Mouse (Mus musculus) hindbrain, embryonic 10.5 days (tissue): ENCODE results near the gene Gpr107. TPM values are rescaled to one million over a fixed set of nuclear protein-coding genes. Genes with fewer than 3 reads are reported as not detected.
"Not testable (repeated sequence)": the region's sequence is repeated elsewhere in the genome, so short reads cannot be mapped to it uniquely, and the experiment has no call there.

ENCODE experiments used
- DNase-seq: peaks from one replicate; pipeline ENCODE4 v3.0.0-alpha.2; 2017; ENCODE audit warnings: low spot score
- H3K27ac ChIP-seq: fragments of 300-500 bp; sonication (generic); 2 replicates; pipeline ENCODE4 v1.5.1; 2016; ENCODE audit warnings: mild to moderate bottlenecking, moderate library complexity
- H3K27me3 ChIP-seq: fragments of 300-500 bp; sonication (generic); 2 replicates; pipeline ENCODE4 v1.6.1; 2016; ENCODE audit warnings: mild to moderate bottlenecking; ENCODE audit not compliant: poor library complexity, insufficient read depth, severe bottlenecking
- H3K36me3 ChIP-seq: fragments of 300-500 bp; sonication (generic); 2 replicates; pipeline ENCODE4 v1.6.1; 2016; ENCODE audit warnings: mild to moderate bottlenecking, moderate library complexity
- H3K4me1 ChIP-seq: fragments of 300-500 bp; sonication (generic); replicated peaks from 2 replicates; pipeline ENCODE4 v1.6.1; 2016; ENCODE audit warnings: mild to moderate bottlenecking
- H3K4me3 ChIP-seq: fragments of 300-500 bp; sonication (generic); 2 replicates; pipeline ENCODE4 v1.5.1; 2016; ENCODE audit warnings: mild to moderate bottlenecking, moderate library complexity
- H3K9me3 ChIP-seq: fragments of 300-500 bp; sonication (generic); 2 replicates; pipeline ENCODE4 v1.6.1; 2016; ENCODE audit warnings: mild to moderate bottlenecking, moderate library complexity
- WGBS: fragments of 180-500 bp; shearing (Covaris S2); methylation state at CpG from one replicate; pipeline ENCODE4 v1.1.7; 2016; 5-methylcytosine and 5-hydroxymethylcytosine counted together
- polyA plus RNA-seq: library from polyadenylated mRNA; unstranded; fragments of >200 nt; fragmentation: Nextera tagmentation; extraction: Ambion mirVana; gene quantifications from 2 replicates; pipeline ENCODE4 v1.2.1, GENCODE M21; 2016

The Gpr107 gene
- polyA plus RNA-seq, 1 experiment from 2014 or later = 35.1 TPM

GRCm38 (mm10) chr2:31170164-31170563, 18.0 kb downstream of the Gpr107 start:
- Histone ChIP-seq H3K27ac (no peak overlapping the region), H3K4me3 (no peak overlapping the region), H3K4me1 (peaks cover 6% of the 10 kb centered on the region), H3K36me3 (peaks cover 88% of the 10 kb centered on the region), H3K9me3 (no peaks in the 10 kb centered on the region), H3K27me3 (no peaks in the 10 kb centered on the region)
- WGBS = 86% methylated on average over 6 of the region's 6 CpGs
- no peak for DNase-seq

DNA sequence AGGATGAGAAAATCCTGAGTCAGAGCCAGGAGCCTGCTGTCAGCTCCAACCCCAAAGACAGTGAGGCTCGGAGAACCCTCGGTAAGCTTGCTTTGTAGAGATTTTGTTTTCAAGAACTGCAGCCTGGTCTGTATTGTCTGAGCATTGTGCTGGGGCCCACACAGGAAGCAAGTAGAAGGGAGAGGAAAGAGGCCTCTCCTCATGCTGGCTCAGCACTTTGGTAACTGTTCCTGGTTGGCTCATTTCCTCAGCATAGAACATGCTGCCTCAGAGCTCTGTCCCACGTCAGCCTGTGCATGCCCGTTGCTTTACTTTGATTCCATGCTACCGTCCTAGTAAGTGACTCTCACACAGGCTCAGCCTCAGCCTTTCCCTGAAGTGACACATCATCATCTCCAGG, 19.9 kb downstream of the Gpr107 start:
- Histone ChIP-seq H3K36me3 (peaks cover 100% of the 10 kb centered on the region), H3K27ac (no peak overlapping the region), H3K27me3 (no peaks in the 10 kb centered on the region), H3K4me3 (no peak overlapping the region), H3K9me3 (no peaks in the 10 kb centered on the region), H3K4me1 (no peaks in the 10 kb centered on the region)
- DNase-seq = no peak
- WGBS = 85% methylated on average over 5 of the region's 5 CpGs

DNA sequence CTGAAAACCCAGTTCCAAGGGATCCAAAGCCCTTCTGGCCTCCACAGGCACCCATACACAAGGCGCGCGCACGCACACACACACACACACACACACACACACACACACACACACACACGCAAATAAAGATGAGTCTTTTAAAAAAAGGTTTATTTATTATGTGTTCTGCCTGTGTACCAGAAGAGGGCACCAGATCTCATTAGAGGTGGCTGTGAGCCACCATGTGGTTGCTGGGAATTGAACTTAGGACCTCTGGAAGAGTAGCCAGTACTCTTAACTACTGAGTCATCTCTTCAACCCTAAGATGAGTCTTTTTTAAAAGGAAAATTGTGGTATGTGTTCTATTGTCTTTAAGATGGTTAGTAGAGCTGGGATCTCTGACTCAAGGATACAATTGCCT, 20.4 kb downstream of the Gpr107 start:
- peaks cover 100% of the 10 kb centered on the region for H3K36me3 ChIP-seq

GRCm38 (mm10) chr2:31173290-31173689, 21.2 kb downstream of the Gpr107 start:
- Histone ChIP-seq H3K27me3 (no peaks in the 10 kb centered on the region), H3K27ac (no peak overlapping the region), H3K9me3 (no peaks in the 10 kb centered on the region), H3K4me1 (no peaks in the 10 kb centered on the region), H3K4me3 (no peak overlapping the region), H3K36me3 (peaks cover 100% of the 10 kb centered on the region)
- no peak for DNase-seq
- WGBS = 83% methylated on average over 4 of the region's 4 CpGs

More for the DNA sequence above, 20.4 kb downstream of the Gpr107 start:
- H3K9me3 ChIP-seq = no peaks in the 10 kb centered on the region
- DNase-seq = no peak
- no peaks in the 10 kb centered on the region for H3K4me1 ChIP-seq
- H3K27me3 ChIP-seq = no peaks in the 10 kb centered on the region
- H3K27ac ChIP-seq = no peak overlapping the region
- WGBS = 89% methylated on average over 5 of the region's 5 CpGs
- H3K4me3 ChIP-seq = no peak overlapping the region

GRCm38 (mm10) chr2:31178593-31178992, 26.5 kb downstream of the Gpr107 start:
- H3K27ac ChIP-seq, DNase-seq, H3K9me3 ChIP-seq, H3K27me3 ChIP-seq, H3K4me3 ChIP-seq, H3K4me1 ChIP-seq: not testable (repeated sequence)
- H3K36me3 ChIP-seq = peaks cover 97% of the 10 kb centered on the region
- 83% methylated on average over 6 of the region's 6 CpGs for WGBS

DNA sequence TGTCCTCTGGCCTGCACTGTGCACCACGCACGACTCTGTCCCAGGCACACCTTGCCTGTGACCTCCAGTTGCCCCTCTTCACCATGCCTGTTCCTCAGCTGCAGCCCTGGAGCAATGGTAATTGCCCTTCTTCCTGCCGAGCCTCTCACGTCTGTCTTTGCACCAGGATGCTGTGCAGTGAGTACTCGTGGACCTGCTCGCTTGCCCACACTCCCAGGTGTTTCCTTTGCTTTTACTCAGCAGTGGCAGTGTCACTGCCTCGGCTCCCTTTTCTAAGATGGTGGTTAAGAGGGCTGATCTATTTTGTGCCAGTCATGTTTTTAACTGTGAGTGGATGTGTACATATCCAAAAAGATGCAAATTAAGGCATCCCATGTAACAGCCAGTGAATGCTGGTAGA, 27.4 kb downstream of the Gpr107 start:
- Histone ChIP-seq H3K9me3 (no peaks in the 10 kb centered on the region), H3K36me3 (peaks cover 97% of the 10 kb centered on the region), H3K27ac (no peak overlapping the region), H3K4me1 (no peaks in the 10 kb centered on the region), H3K4me3 (no peak overlapping the region), H3K27me3 (no peaks in the 10 kb centered on the region)
- DNase-seq = no peak
- WGBS = 90% methylated on average over 7 of the region's 7 CpGs

GRCm38 (mm10) chr2:31180081-31180551, 28.0 kb downstream of the Gpr107 start:
- Histone ChIP-seq H3K4me1 (no peaks in the 10 kb centered on the region), H3K9me3 (no peaks in the 10 kb centered on the region), H3K27ac (no peak overlapping the region), H3K27me3 (no peaks in the 10 kb centered on the region), H3K4me3 (no peak overlapping the region), H3K36me3 (peaks cover 97% of the 10 kb centered on the region)
- 64% methylated on average over 7 of the region's 7 CpGs for WGBS
- no peak for DNase-seq

- Histone ChIP-seq H3K27me3 (no peaks in the 10 kb centered on the region), H3K4me3 (no peak overlapping the region), H3K27ac (no peak overlapping the region), H3K9me3 (no peaks in the 10 kb centered on the region), H3K4me1 (no peaks in the 10 kb centered on the region), H3K36me3 (peaks cover 95% of the 10 kb centered on the region)
- DNase-seq = no peak
- 93% methylated on average over 6 of the region's 6 CpGs for WGBS
Measured at GRCm38 (mm10) chr2:31182786-31183330, 30.7 kb downstream of the Gpr107 start.

DNA sequence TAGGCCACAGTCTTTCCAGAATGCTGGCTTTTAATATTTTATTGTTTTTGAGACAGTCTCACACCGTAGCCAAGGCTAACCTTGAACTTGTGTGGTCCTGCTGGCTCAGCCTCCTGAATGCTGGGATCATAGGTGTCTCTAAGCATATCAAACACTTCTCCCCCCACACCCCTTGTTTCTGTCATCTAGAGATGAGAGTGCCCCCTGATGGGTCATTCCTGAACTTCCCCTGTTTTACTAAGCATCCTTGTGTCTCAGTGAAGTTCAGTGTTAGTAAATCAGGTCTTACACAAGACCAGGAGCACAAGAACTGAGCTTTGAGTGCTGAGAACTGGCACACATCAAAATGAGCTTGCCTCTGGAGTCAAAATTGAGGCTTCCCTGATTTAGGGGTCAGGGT, 31.7 kb downstream of the Gpr107 start:
- DNase-seq = no peak
- WGBS = 92% methylated on average over 1 of the region's 1 CpGs
- Histone ChIP-seq H3K27me3 (no peaks in the 10 kb centered on the region), H3K36me3 (peaks cover 96% of the 10 kb centered on the region), H3K27ac (no peak overlapping the region), H3K4me3 (no peak overlapping the region), H3K9me3 (no peaks in the 10 kb centered on the region), H3K4me1 (no peaks in the 10 kb centered on the region)

DNA sequence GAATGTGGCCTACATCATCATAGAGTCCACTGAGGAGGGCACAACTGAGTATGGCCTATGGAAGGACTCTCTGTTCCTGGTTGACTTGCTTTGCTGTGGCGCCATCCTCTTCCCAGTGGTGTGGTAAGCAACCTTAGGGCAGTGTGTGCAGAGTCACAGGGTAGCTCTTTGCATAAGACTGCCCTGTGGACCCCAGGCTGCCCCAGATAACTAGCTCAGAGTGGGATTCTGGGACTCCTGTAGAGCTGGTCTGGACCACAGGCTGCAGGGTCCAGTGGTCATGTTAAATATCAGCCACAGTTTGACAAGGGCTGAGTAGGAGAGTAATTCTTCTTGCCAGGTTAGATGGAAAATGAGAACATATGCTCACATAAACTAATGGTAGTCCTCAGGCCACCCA, 36.6 kb downstream of the Gpr107 start:
- Histone ChIP-seq H3K9me3 (no peaks in the 10 kb centered on the region), H3K4me3 (no peak overlapping the region), H3K4me1 (no peaks in the 10 kb centered on the region), H3K36me3 (peaks cover 96% of the 10 kb centered on the region), H3K27me3 (no peaks in the 10 kb centered on the region), H3K27ac (no peak overlapping the region)
- DNase-seq = no peak
- WGBS = 93% methylated on average over 1 of the region's 1 CpGs

GRCm38 (mm10) chr2:31189654-31190053, 37.5 kb downstream of the Gpr107 start:
- WGBS = 92% methylated on average over 3 of the region's 3 CpGs
- no peaks in the 10 kb centered on the region for H3K27me3 ChIP-seq
- H3K4me1 ChIP-seq = no peaks in the 10 kb centered on the region
- no peak overlapping the region for H3K4me3 ChIP-seq
- DNase-seq = no peak
- H3K36me3 ChIP-seq = peaks cover 93% of the 10 kb centered on the region
- no peaks in the 10 kb centered on the region for H3K9me3 ChIP-seq
- H3K27ac ChIP-seq = no peak overlapping the region

DNA sequence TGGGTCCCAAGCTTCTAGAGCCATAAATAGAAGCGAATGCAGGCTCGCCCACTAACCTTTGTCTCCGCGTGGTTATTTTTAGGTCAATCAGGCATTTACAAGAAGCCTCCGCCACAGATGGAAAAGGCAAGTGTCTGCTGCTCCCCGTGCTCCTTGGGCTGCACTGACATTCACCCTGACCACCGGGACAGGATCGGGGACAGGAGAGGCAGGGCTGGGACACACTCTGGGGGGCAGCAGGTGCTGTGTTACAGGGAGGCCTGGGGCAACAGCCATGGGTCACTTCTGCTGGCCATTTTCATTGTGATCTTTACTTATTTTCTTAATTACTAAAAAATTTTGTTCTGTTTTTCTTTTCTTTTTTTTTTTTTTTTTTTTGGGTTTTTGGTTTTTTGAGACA, 39.6 kb downstream of the Gpr107 start:
- H3K4me3 ChIP-seq = no peak overlapping the region
- no peaks in the 10 kb centered on the region for H3K4me1 ChIP-seq
- no peak for DNase-seq
- 91% methylated on average over 8 of the region's 8 CpGs for WGBS
- no peaks in the 10 kb centered on the region for H3K9me3 ChIP-seq
- no peak overlapping the region for H3K27ac ChIP-seq
- no peaks in the 10 kb centered on the region for H3K27me3 ChIP-seq
- H3K36me3 ChIP-seq = peaks cover 92% of the 10 kb centered on the region

DNA sequence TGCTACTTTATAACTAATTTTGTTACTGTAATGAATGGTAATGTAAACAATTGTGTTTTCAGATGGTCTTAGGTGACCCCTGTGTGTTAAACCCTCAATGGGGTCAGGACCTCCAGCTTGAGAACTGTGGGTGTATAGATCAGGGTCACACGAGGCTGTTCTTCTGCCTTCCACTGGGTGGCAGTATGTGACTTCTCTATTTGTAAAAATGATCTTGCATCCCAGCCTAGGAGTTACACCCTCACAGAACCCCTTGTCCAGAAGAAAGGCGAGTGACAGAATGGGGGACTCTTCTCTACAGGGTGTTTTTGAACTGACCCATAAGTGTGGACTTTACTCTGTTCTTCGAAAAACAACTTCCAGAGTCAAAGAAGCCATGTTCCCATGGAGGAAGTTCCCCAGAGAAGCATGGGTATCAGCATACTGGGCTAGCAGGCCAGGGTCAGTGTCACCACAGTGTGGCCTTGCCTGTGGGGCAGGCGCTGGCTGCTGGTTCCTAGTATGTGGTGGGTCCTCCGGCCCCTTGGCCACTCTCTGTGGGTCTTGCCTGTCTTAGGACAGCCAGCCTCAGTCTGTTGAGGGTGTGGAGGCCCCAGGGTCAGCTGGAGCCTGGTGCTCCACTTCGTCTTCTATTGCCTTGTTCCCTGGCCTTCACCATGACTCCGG, 42.4 kb downstream of the Gpr107 start:
- Histone ChIP-seq H3K4me3 (no peak overlapping the region), H3K9me3 (no peaks in the 10 kb centered on the region), H3K4me1 (no peaks in the 10 kb centered on the region), H3K27me3 (no peaks in the 10 kb centered on the region), H3K36me3 (peaks cover 92% of the 10 kb centered on the region), H3K27ac (no peak overlapping the region)
- 73% methylated on average over 7 of the region's 7 CpGs for WGBS
- peak; percentile 26 for DNase-seq
